Mouse (Mus musculus): ENCODE measurements around the gene Rabl6. TPM values are rescaled to one million over a fixed set of nuclear protein-coding genes. Genes with fewer than 3 reads are reported as not detected.

The Rabl6 gene
- total and polyA plus RNA-seq, 3 experiments, result 34.6 to 62.0 (median 55.7) TPM

- no peak overlapping the region for H3K27ac ChIP-seq (ENCODE audit: insufficient read depth, low read depth)
- no peaks in the 10 kb centered on the region for H3K79me2 ChIP-seq (replicated peaks; ENCODE audit: control insufficient read depth, extremely low read depth, insufficient read depth, poor library complexity, severe bottlenecking)
- H3K9me3 ChIP-seq (replicated peaks; ENCODE audit: low read length), result no peaks in the 10 kb centered on the region
- dilution Hi-C loops (cut with MboI; ENCODE audit: extremely low pct_ligation_motif_present, extremely low pct_unique_long_range_greater_than_20kb, low sequenced_read_pairs), result no loop called here
- peaks cover 69% of the 10 kb centered on the region for H3K27me3 ChIP-seq (replicated peaks)
- H3K36me3 ChIP-seq (replicated peaks in 1 of 2; ENCODE audit: control insufficient read depth in 1 of 2, insufficient read depth in 1 of 2, low read length in 1 of 2), result no peaks in the 10 kb centered on the region
- in situ Hi-C loops (cut with MboI; ENCODE audit: low pct_ligation_motif_present, low pct_unique_long_range_greater_than_20kb, low sequenced_read_pairs), result no loop called here
- no peak overlapping the region for H3K4me2 ChIP-seq (ENCODE audit: insufficient read depth, low read depth, poor library complexity, severe bottlenecking)
- TF ChIP-seq CHD1 (IDR thresholded peaks at IDR 0.05; ENCODE audit: low read depth, low read length), result no peak
- no peak for TF ChIP-seq RCOR1 (conservative IDR thresholded peaks at IDR 0.05; ENCODE audit: low read depth, low read length)
- no peak for TF ChIP-seq TBP (conservative IDR thresholded peaks at IDR 0.05; ENCODE audit: low read depth, low read length)
- peak; percentile 17 to 44; a peak in 2 of 4 replicates for TF ChIP-seq CTCF (conservative IDR thresholded peaks at IDR 0.05 in 1 of 2, IDR thresholded peaks at IDR 0.05 in 1 of 2; ENCODE audit: low read depth in 2 of 2, low read length in 2 of 2)
- no peak for TF ChIP-seq ZC3H11A (IDR thresholded peaks at IDR 0.05; ENCODE audit: low read depth, low read length)
- no peak for TF ChIP-seq POLR2A (IDR thresholded peaks at IDR 0.05; ENCODE audit: low read depth, low read length)
- TF ChIP-seq BHLHE40 (IDR thresholded peaks at IDR 0.05; ENCODE audit: low read depth, low read length), result no peak
- peak; percentile 29 for TF ChIP-seq RAD21 (IDR thresholded peaks at IDR 0.05; ENCODE audit: low read depth, low read length)
- H3K4me1 ChIP-seq (ENCODE audit: control insufficient read depth in 1 of 2, insufficient read depth in 2 of 2), result no peaks in the 10 kb centered on the region
- no peak overlapping the region for H3K9ac ChIP-seq (ENCODE audit: insufficient read depth, low read depth)
- no peak overlapping the region for H3K4me3 ChIP-seq (replicated peaks in 1 of 3; ENCODE audit: low read depth in 2 of 3, low read length in 2 of 3, poor library complexity in 1 of 3)
- DNase-seq (ENCODE audit: extremely low read depth), result peak; percentile 4
Observed at GRCm38 (mm10) chr2:25634046-25634445, 25.7 kb upstream of the Rabl6 start.

DNA sequence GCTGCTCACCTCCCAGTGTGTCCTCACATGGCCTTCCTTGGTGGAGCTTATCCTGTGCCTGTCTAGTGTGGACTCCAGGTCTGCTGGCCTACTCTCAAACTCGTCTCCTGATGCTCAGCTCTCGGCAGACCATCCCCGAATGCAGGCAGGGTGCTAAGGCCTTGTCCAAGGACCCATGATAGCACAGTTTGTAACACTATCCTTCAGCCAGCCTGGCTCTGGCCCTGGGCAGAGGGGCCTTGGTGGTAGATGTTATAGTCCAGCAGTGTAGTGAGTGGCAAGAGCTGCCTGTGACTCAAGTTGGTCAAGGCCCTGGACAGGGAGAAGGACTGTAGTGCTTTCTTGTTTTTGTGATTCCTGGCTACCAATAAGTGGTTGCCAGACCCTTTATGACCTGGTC, 25.3 kb upstream of the Rabl6 start:
- no peak overlapping the region for H3K4me2 ChIP-seq (ENCODE audit: insufficient read depth, low read depth, poor library complexity, severe bottlenecking)
- no peak for DNase-seq (ENCODE audit: extremely low read depth)
- no peaks in the 10 kb centered on the region for H3K9me3 ChIP-seq (replicated peaks; ENCODE audit: low read length)
- peaks cover 68% of the 10 kb centered on the region for H3K27me3 ChIP-seq (replicated peaks)
- H3K4me1 ChIP-seq (ENCODE audit: control insufficient read depth in 1 of 2, insufficient read depth in 2 of 2), result no peaks in the 10 kb centered on the region
- no peak overlapping the region for H3K4me3 ChIP-seq (replicated peaks in 1 of 3; ENCODE audit: low read depth in 2 of 3, low read length in 2 of 3, poor library complexity in 1 of 3)
- no peak overlapping the region for H3K27ac ChIP-seq (ENCODE audit: insufficient read depth, low read depth)
- in situ Hi-C loops (cut with MboI; ENCODE audit: low pct_ligation_motif_present, low pct_unique_long_range_greater_than_20kb, low sequenced_read_pairs) (no loop called here), dilution Hi-C loops (cut with MboI; ENCODE audit: extremely low pct_ligation_motif_present, extremely low pct_unique_long_range_greater_than_20kb, low sequenced_read_pairs) (no loop called here)
- no peaks in the 10 kb centered on the region for H3K36me3 ChIP-seq (replicated peaks in 1 of 2; ENCODE audit: control insufficient read depth in 1 of 2, insufficient read depth in 1 of 2, low read length in 1 of 2)
- TF ChIP-seq MXI1 (IDR thresholded peaks at IDR 0.05; ENCODE audit: low read depth, low read length) (no peak), MEF2A (IDR thresholded peaks at IDR 0.05; ENCODE audit: borderline replicate concordance, low read depth, low read length) (no peak), SIN3A (IDR thresholded peaks at IDR 0.05; ENCODE audit: low read length) (no peak), HCFC1 (IDR thresholded peaks at IDR 0.05; ENCODE audit: low read depth, low read length) (no peak), NELFE (IDR thresholded peaks at IDR 0.05; ENCODE audit: low read depth, low read length) (no peak), POLR2AphosphoS2 (IDR thresholded peaks at IDR 0.05; ENCODE audit: low read depth, low read length) (no peak), CTCF (conservative IDR thresholded peaks at IDR 0.05 in 1 of 2, IDR thresholded peaks at IDR 0.05 in 1 of 2; ENCODE audit: low read depth in 2 of 2, low read length in 2 of 2) (no peak), CHD2 (IDR thresholded peaks at IDR 0.05; ENCODE audit: low read length) (no peak), E2F4 (IDR thresholded peaks at IDR 0.05; ENCODE audit: insufficient replicate concordance, low read depth, low read length) (no peak), SMC3 (IDR thresholded peaks at IDR 0.05; ENCODE audit: low read depth, low read length) (no peak), ZKSCAN1 (IDR thresholded peaks at IDR 0.05; ENCODE audit: borderline replicate concordance, low read depth, low read length) (no peak), RCOR1 (conservative IDR thresholded peaks at IDR 0.05; ENCODE audit: low read depth, low read length) (no peak), RAD21 (IDR thresholded peaks at IDR 0.05; ENCODE audit: low read depth, low read length) (no peak), EP300 (IDR thresholded peaks at IDR 0.05; ENCODE audit: low read length) (no peak), GABPA (IDR thresholded peaks at IDR 0.05; ENCODE audit: insufficient replicate concordance, low read depth, low read length) (no peak), PAX5 (IDR thresholded peaks at IDR 0.05; ENCODE audit: low read length) (no peak), MYC (IDR thresholded peaks at IDR 0.05; ENCODE audit: low read depth, low read length) (no peak)
- no peak overlapping the region for H3K9ac ChIP-seq (ENCODE audit: insufficient read depth, low read depth)
- H3K79me2 ChIP-seq (replicated peaks; ENCODE audit: control insufficient read depth, extremely low read depth, insufficient read depth, poor library complexity, severe bottlenecking), result no peaks in the 10 kb centered on the region

Measured in CH12.LX (cell line).